Mouse (Mus musculus): ENCODE results near the gene Fam214a. TPM values are rescaled to one million over a fixed set of nuclear protein-coding genes. Genes with fewer than 3 reads are reported as not detected.
A peak's percentile ranks its signal among the peaks of the same experiment; 100 is the strongest.

Gene Fam214a
- polyA plus RNA-seq, 1 experiment from 2014 or later: 15.4 TPM

DNA sequence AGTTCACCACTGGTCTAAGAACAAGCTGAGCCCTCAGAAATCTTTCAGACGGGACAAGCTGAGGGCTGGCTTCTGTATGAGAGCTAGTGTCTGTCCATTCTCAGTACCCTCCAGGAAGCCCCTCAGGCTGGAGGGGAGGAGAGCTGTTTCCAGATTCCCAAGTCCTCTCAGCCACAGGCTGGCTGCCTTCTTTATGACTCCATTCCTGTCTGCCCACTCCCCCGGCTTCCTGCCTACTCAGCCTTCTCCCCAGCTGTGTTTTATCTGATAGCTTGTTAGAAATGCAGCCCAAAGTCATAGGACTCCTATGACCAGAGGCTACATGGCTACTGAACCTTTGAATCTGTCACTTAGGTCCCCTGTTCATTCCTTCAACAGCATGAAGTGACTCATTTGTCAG, 40.8 kb upstream of the Fam214a start:
- 9% methylated on average over 2 of the region's 2 CpGs for WGBS
- ATAC-seq (replicated peaks; ENCODE audit: low FRiP score, low read depth): peak; percentile 67

DNA sequence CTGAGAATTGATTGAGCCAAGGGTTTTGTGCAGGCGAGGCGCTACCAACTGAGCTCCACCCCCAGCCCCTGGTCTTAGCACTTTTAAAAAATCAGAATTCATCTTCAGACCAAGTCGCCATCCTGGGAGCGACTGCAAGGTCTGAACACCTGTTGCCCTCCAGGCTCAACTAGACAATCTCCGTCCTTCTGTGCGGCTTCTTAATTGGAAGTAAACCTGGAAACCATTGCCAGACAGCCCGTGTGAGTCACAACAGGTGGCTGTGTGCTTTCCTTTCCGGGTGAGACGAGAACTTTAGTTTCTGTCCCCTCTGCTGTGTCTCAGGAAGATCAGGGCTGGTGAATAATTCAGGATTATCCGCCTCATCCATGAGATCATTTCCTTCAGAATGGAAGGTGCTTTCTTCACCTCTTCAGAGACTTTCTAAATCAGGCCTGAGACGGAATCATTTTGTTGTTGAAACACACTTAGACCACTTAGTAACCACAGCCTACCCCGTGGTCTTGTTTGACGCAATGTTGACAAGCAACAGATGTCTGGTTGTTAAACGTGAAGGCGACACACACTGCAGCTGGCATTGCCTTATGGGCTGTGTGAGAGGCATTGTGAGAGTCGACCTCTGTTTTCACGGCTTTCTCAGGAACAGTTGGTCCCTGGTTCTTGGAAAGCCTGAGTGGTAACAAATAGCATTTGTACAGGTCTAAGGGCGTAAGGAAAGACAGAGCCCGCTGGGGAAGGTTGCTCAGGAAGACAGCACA, 39.9 kb upstream of the Fam214a start:
- DNase-seq (ENCODE audit: low spot score): no peak
- no peak for TF ChIP-seq CTCF (IDR thresholded peaks at IDR 0.05; ENCODE audit: low read depth)
- Histone ChIP-seq H3K4me3 (replicated peaks; ENCODE audit: low read depth, low read length) (no peak overlapping the region), H3K9ac (ENCODE audit: low read depth, low read length) (no peak overlapping the region), H3K9me3 (replicated peaks; ENCODE audit: low read length) (no peaks in the 10 kb centered on the region), H3K4me1 (replicated peaks; ENCODE audit: insufficient read depth, low read length) (peaks cover 4% of the 10 kb centered on the region; the same call in 1 of the 2 replicates), H3K36me3 (ENCODE audit: insufficient read depth, low read length) (no peaks in the 10 kb centered on the region), H3K4me2 (ENCODE audit: low read length) (no peak overlapping the region), H3K27me3 (ENCODE audit: insufficient read depth, low read length) (no peaks in the 10 kb centered on the region), H3K27ac (no peak overlapping the region)
- WGBS: 57% methylated on average over 19 of the region's 19 CpGs
- ATAC-seq (replicated peaks; ENCODE audit: low FRiP score, low read depth): no peak

More for the DNA sequence above, 40.8 kb upstream of the Fam214a start:
- Histone ChIP-seq H3K27me3 (ENCODE audit: insufficient read depth, low read length) (no peaks in the 10 kb centered on the region), H3K9ac (ENCODE audit: low read depth, low read length) (no peak overlapping the region), H3K4me2 (ENCODE audit: low read length) (no peak overlapping the region), H3K9me3 (replicated peaks; ENCODE audit: low read length) (no peaks in the 10 kb centered on the region), H3K36me3 (ENCODE audit: insufficient read depth, low read length) (no peaks in the 10 kb centered on the region), H3K4me1 (replicated peaks; ENCODE audit: insufficient read depth, low read length) (peaks cover 4% of the 10 kb centered on the region; the same call in 1 of the 2 replicates), H3K27ac (0 out of 2 replicates have a peak overlapping the region, but pooled peaks have one; percentile 47), H3K4me3 (replicated peaks; ENCODE audit: low read depth, low read length) (no peak overlapping the region)
- no peak for TF ChIP-seq CTCF (IDR thresholded peaks at IDR 0.05; ENCODE audit: low read depth)
- peak; percentile 92 for DNase-seq (ENCODE audit: low spot score)

DNA sequence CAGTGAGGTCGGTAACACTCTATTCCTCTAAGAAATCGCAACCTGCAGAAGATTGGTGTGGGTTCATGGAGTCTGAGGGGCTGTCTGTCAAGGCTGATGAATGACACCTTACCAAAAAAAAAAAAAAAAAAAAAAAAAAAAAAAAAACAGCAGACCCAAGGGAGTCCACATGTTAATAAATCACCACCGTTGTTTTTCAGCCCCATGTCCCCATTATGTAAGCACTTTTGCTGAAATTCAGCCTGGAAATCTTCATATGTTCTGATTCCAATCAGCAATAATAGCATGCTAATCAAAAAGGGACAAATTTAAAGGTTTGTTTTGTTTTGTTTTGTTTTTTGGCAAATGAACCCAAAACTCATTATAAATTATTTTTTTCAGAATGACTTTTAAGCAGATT, 37.1 kb upstream of the Fam214a start:
- Histone ChIP-seq H3K27ac (no peak overlapping the region), H3K4me2 (ENCODE audit: low read length) (no peak overlapping the region), H3K4me1 (replicated peaks; ENCODE audit: insufficient read depth, low read length) (peaks cover 4% of the 10 kb centered on the region; the same call in 1 of the 2 replicates), H3K36me3 (ENCODE audit: insufficient read depth, low read length) (no peaks in the 10 kb centered on the region), H3K9ac (ENCODE audit: low read depth, low read length) (no peak overlapping the region), H3K4me3 (replicated peaks; ENCODE audit: low read depth, low read length) (no peak overlapping the region), H3K27me3 (ENCODE audit: insufficient read depth, low read length) (no peaks in the 10 kb centered on the region), H3K9me3 (replicated peaks; ENCODE audit: low read length) (no peaks in the 10 kb centered on the region)
- ATAC-seq (replicated peaks; ENCODE audit: low FRiP score, low read depth) (no peak), DNase-seq (ENCODE audit: low spot score) (peak; percentile 16)
- no peak for TF ChIP-seq CTCF (IDR thresholded peaks at IDR 0.05; ENCODE audit: low read depth)
- WGBS: 77% methylated on average over 3 of the region's 3 CpGs

DNA sequence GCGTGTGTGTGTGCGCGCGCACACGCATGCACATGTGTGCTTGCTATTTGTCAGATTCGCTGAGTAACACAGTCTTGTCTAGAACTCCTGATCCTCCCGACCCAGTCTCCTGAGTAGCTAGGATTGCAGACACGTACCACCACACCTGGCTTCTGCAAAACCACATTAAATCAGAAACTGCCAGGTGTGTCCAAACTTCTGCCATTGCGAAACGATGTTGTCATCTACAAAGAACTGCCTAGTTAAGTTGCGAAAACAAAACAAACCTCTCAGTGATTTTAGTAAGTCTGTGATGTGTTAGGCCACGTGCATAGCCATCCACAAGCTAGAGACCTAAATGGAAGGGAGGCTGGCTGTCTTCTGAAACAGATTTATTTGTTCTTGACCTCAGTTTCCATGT, 32.2 kb upstream of the Fam214a start:
- DNase-seq (ENCODE audit: low spot score): no peak

DNA sequence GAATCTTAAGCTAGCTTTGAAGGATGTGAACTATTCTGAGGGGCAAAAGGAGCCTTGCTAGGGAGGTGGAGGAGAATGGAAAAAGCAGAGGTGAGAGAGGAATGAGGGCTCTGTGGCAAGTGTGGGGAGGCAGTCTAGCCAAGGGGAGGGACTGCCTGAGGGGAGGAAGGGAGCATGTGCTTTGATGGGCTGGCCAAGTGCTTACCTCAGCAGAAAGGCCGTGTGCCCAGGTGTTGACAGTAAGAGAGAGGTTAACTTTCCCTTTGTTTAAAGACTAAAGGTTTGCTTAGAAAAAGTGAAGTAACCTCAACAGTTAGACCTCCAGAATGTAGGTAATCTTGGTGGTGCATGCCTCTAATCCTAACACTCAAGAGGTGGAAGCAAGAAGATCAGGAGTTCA, 31.3 kb upstream of the Fam214a start:
- Histone ChIP-seq H3K9me3 (replicated peaks; ENCODE audit: low read length) (no peaks in the 10 kb centered on the region), H3K36me3 (ENCODE audit: insufficient read depth, low read length) (no peaks in the 10 kb centered on the region), H3K27me3 (ENCODE audit: insufficient read depth, low read length) (no peaks in the 10 kb centered on the region), H3K27ac (no peak overlapping the region), H3K9ac (ENCODE audit: low read depth, low read length) (no peak overlapping the region), H3K4me3 (replicated peaks; ENCODE audit: low read depth, low read length) (no peak overlapping the region), H3K4me2 (ENCODE audit: low read length) (no peak overlapping the region), H3K4me1 (replicated peaks; ENCODE audit: insufficient read depth, low read length) (0 out of 2 replicates have a peak, but pooled peaks cover 3% of the 10 kb centered on the region)
- 19% methylated on average over 1 of the region's 1 CpGs for WGBS
- ATAC-seq (replicated peaks; ENCODE audit: low FRiP score, low read depth) (no peak), DNase-seq (ENCODE audit: low spot score) (no peak)
- no peak for TF ChIP-seq CTCF (IDR thresholded peaks at IDR 0.05; ENCODE audit: low read depth)

More for the DNA sequence above, 32.2 kb upstream of the Fam214a start:
- no peak for TF ChIP-seq CTCF (IDR thresholded peaks at IDR 0.05; ENCODE audit: low read depth)
- no peaks in the 10 kb centered on the region for H3K36me3 ChIP-seq (ENCODE audit: insufficient read depth, low read length)
- H3K4me1 ChIP-seq (replicated peaks; ENCODE audit: insufficient read depth, low read length): 0 out of 2 replicates have a peak, but pooled peaks cover 3% of the 10 kb centered on the region
- no peaks in the 10 kb centered on the region for H3K27me3 ChIP-seq (ENCODE audit: insufficient read depth, low read length)
- 83% methylated on average over 12 of the region's 12 CpGs for WGBS
- H3K4me3 ChIP-seq (replicated peaks; ENCODE audit: low read depth, low read length): no peak overlapping the region
- no peak overlapping the region for H3K4me2 ChIP-seq (ENCODE audit: low read length)
- H3K27ac ChIP-seq: no peak overlapping the region
- H3K9ac ChIP-seq (ENCODE audit: low read depth, low read length): no peak overlapping the region
- no peaks in the 10 kb centered on the region for H3K9me3 ChIP-seq (replicated peaks; ENCODE audit: low read length)
- no peak for ATAC-seq (replicated peaks; ENCODE audit: low FRiP score, low read depth)

DNA sequence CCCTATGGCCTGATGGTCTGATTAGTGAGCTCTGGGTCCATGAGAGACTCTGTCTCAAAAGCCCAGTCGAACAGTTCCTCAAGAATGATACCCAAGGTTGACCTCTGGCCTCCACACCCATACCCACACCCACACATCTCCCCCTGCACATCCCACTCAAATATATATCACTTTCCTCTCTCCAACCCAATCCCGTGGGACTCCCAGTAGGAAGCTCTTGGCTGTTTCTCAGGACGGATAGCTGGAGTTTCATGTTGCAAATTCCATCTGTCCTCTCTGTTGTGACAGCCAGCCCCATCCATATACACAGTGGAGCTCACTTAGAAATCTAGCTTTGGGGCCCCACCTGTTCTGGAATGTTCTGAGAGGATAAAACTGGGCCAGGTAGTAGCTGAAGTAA, 29.8 kb upstream of the Fam214a start:
- Histone ChIP-seq H3K4me1 (replicated peaks; ENCODE audit: insufficient read depth, low read length) (0 out of 2 replicates have a peak, but pooled peaks cover 3% of the 10 kb centered on the region), H3K4me3 (replicated peaks; ENCODE audit: low read depth, low read length) (no peak overlapping the region), H3K9ac (ENCODE audit: low read depth, low read length) (no peak overlapping the region), H3K36me3 (ENCODE audit: insufficient read depth, low read length) (no peaks in the 10 kb centered on the region), H3K9me3 (replicated peaks; ENCODE audit: low read length) (no peaks in the 10 kb centered on the region), H3K27me3 (ENCODE audit: insufficient read depth, low read length) (no peaks in the 10 kb centered on the region), H3K27ac (no peak overlapping the region), H3K4me2 (ENCODE audit: low read length) (no peak overlapping the region)
- ATAC-seq (replicated peaks; ENCODE audit: low FRiP score, low read depth) (peak; percentile 30; the same call in 1 of the 2 replicates), DNase-seq (ENCODE audit: low spot score) (peak; percentile 62)
- 24% methylated on average over 3 of the region's 3 CpGs for WGBS
- no peak for TF ChIP-seq CTCF (IDR thresholded peaks at IDR 0.05; ENCODE audit: low read depth)

Measured in kidney, postnatal 0 days (tissue).